Mouse (Mus musculus) forebrain, embryonic 14.5 days (tissue): ENCODE data around the gene Il1rapl1. TPM values are rescaled to one million over a fixed set of nuclear protein-coding genes. Genes with fewer than 3 reads are reported as not detected.

Experiments
- ATAC-seq: fragments of 200-750 bp; cut with Nextera tagmentation; 2 replicates; pipeline ENCODE4 v1.8.0; 2017; ENCODE audit warnings: mild to moderate bottlenecking, moderate library complexity
- DNase-seq: peaks from one replicate; pipeline ENCODE4 v3.0.0-alpha.2; 2015; ENCODE audit warnings: low spot score
- H3K27ac ChIP-seq: fragments of 300-500 bp; sonication (generic); 2 replicates; pipeline ENCODE4 v1.5.1; 2014; ENCODE audit warnings: low read depth, mild to moderate bottlenecking, control low read depth, low read length, moderate library complexity
- H3K27me3 ChIP-seq: fragments of 300-500 bp; sonication (generic); replicated peaks from 2 replicates; pipeline ENCODE4 v1.6.1; 2014; ENCODE audit warnings: low read length, control low read depth, mixed read lengths; ENCODE audit not compliant: control insufficient read depth, insufficient read depth
- H3K36me3 ChIP-seq: fragments of 300-500 bp; sonication (generic); 2 replicates; pipeline ENCODE4 v1.6.1; 2014; ENCODE audit warnings: low read length, control low read depth; ENCODE audit not compliant: control insufficient read depth, insufficient read depth
- H3K4me1 ChIP-seq: fragments of 300-500 bp; sonication (generic); 2 replicates; pipeline ENCODE4 v1.6.1; 2014; ENCODE audit warnings: antibody characterized with exemption, low read length, control low read depth; ENCODE audit not compliant: control insufficient read depth, insufficient read depth
- H3K4me2 ChIP-seq: fragments of 300-500 bp; sonication (generic); 2 replicates; pipeline ENCODE4 v1.6.1; 2014; ENCODE audit warnings: mild to moderate bottlenecking, control low read depth, low read length
- H3K4me3 ChIP-seq: fragments of 300-500 bp; sonication (generic); 2 replicates; pipeline ENCODE4 v1.5.1; 2014; ENCODE audit warnings: low read depth, low read length, control low read depth
- H3K9ac ChIP-seq: fragments of 300-500 bp; sonication (generic); 2 replicates; pipeline ENCODE4 v1.6.1; 2014; ENCODE audit warnings: mild to moderate bottlenecking, low read length, control low read depth, moderate library complexity
- H3K9me3 ChIP-seq: fragments of 300-500 bp; sonication (generic); replicated peaks from 2 replicates; pipeline ENCODE4 v1.6.1; 2016; ENCODE audit warnings: low read length, control low read depth, mixed read lengths; ENCODE audit not compliant: control insufficient read depth
- WGBS: fragments of 180-500 bp; shearing (Covaris S2); extraction: QIAGEN DNeasy Blood & Tissue Kit; methylation state at CpG from one replicate; pipeline ENCODE4 v1.1.7; 2014; 5-methylcytosine and 5-hydroxymethylcytosine counted together
- polyA plus RNA-seq: library from polyadenylated mRNA; unstranded; fragments of >200 nt; fragmentation: Nextera tagmentation; extraction: Ambion mirVana; gene quantifications from 2 replicates; pipeline ENCODE4 v1.2.1, GENCODE M21; 2014

Gene Il1rapl1
- polyA plus RNA-seq, 1 experiment from 2014 or later: 0.95 TPM

- DNase-seq (no peak), ATAC-seq (no peak)
- Histone ChIP-seq H3K9ac (no peak overlapping the region), H3K4me1 (no peaks in the 10 kb centered on the region), H3K27ac (no peak overlapping the region), H3K27me3 (no peaks in the 10 kb centered on the region), H3K4me2 (no peak overlapping the region), H3K36me3 (no peaks in the 10 kb centered on the region), H3K4me3 (no peak overlapping the region), H3K9me3 (no peaks in the 10 kb centered on the region)
Observed at GRCm38 (mm10) chrX:88093936-88094569, 21.4 kb downstream of the Il1rapl1 start.

- no peak overlapping the region for H3K27ac ChIP-seq
- H3K9me3 ChIP-seq: no peaks in the 10 kb centered on the region
- H3K4me1 ChIP-seq: no peaks in the 10 kb centered on the region
- H3K36me3 ChIP-seq: no peaks in the 10 kb centered on the region
- DNase-seq: no peak
- no peak overlapping the region for H3K4me2 ChIP-seq
- ATAC-seq: no peak
- WGBS: 63% methylated on average over 2 of the region's 2 CpGs
- no peak overlapping the region for H3K9ac ChIP-seq
- H3K27me3 ChIP-seq: no peaks in the 10 kb centered on the region
- no peak overlapping the region for H3K4me3 ChIP-seq
Observed at GRCm38 (mm10) chrX:88089873-88090272, 25.6 kb downstream of the Il1rapl1 start.

- H3K9ac ChIP-seq: no peak overlapping the region
- H3K9me3 ChIP-seq: no peaks in the 10 kb centered on the region
- WGBS: 38% methylated on average over 7 of the region's 7 CpGs
- H3K4me3 ChIP-seq: no peak overlapping the region
- peak; percentile 24 for DNase-seq
- H3K36me3 ChIP-seq: no peaks in the 10 kb centered on the region
- no peak overlapping the region for H3K4me2 ChIP-seq
- no peaks in the 10 kb centered on the region for H3K27me3 ChIP-seq
- H3K27ac ChIP-seq: no peak overlapping the region
- peak; percentile 37; the same call in 1 of the 2 replicates for ATAC-seq
- no peaks in the 10 kb centered on the region for H3K4me1 ChIP-seq
Observed at GRCm38 (mm10) chrX:88072741-88073419, 42.6 kb downstream of the Il1rapl1 start.

GRCm38 (mm10) chrX:88070368-88070767 lies 45.1 kb downstream of the Il1rapl1 start:
- DNase-seq (no peak), ATAC-seq (no peak)
- H3K9ac ChIP-seq: no peak overlapping the region
- H3K27ac ChIP-seq: no peak overlapping the region
- H3K4me2 ChIP-seq: no peak overlapping the region
- no peaks in the 10 kb centered on the region for H3K9me3 ChIP-seq
- no peaks in the 10 kb centered on the region for H3K4me1 ChIP-seq
- no peak overlapping the region for H3K4me3 ChIP-seq
- H3K27me3 ChIP-seq: no peaks in the 10 kb centered on the region
- WGBS: 74% methylated on average over 3 of the region's 3 CpGs
- no peaks in the 10 kb centered on the region for H3K36me3 ChIP-seq

GRCm38 (mm10) chrX:88043556-88043955 lies 71.9 kb downstream of the Il1rapl1 start:
- H3K4me3 ChIP-seq: no peak overlapping the region
- no peaks in the 10 kb centered on the region for H3K27me3 ChIP-seq
- no peaks in the 10 kb centered on the region for H3K36me3 ChIP-seq
- H3K9me3 ChIP-seq: no peaks in the 10 kb centered on the region
- H3K4me2 ChIP-seq: no peak overlapping the region
- no peak for ATAC-seq
- H3K27ac ChIP-seq: no peak overlapping the region
- WGBS: 94% methylated on average over 1 of the region's 1 CpGs
- H3K9ac ChIP-seq: no peak overlapping the region
- H3K4me1 ChIP-seq: no peaks in the 10 kb centered on the region
- DNase-seq: no peak

- H3K27ac ChIP-seq: no peak overlapping the region
- no peaks in the 10 kb centered on the region for H3K9me3 ChIP-seq
- H3K4me1 ChIP-seq: no peaks in the 10 kb centered on the region
- ATAC-seq: no peak
- no peak overlapping the region for H3K4me2 ChIP-seq
- H3K9ac ChIP-seq: no peak overlapping the region
- DNase-seq: no peak
- no peak overlapping the region for H3K4me3 ChIP-seq
- 63% methylated on average over 1 of the region's 1 CpGs for WGBS
- H3K27me3 ChIP-seq: no peaks in the 10 kb centered on the region
- no peaks in the 10 kb centered on the region for H3K36me3 ChIP-seq
Observed at GRCm38 (mm10) chrX:88038984-88039383, 76.5 kb downstream of the Il1rapl1 start.

- ATAC-seq: no peak
- H3K27me3 ChIP-seq: no peaks in the 10 kb centered on the region
- H3K9me3 ChIP-seq: no peaks in the 10 kb centered on the region
- no peak for DNase-seq
- 73% methylated on average over 1 of the region's 1 CpGs for WGBS
- no peak overlapping the region for H3K9ac ChIP-seq
- no peaks in the 10 kb centered on the region for H3K4me1 ChIP-seq
- no peak overlapping the region for H3K27ac ChIP-seq
- H3K4me3 ChIP-seq: no peak overlapping the region
- no peak overlapping the region for H3K4me2 ChIP-seq
- H3K36me3 ChIP-seq: no peaks in the 10 kb centered on the region
Observed at GRCm38 (mm10) chrX:87897172-87897571, 218.3 kb downstream of the Il1rapl1 start.

GRCm38 (mm10) chrX:87891916-87892315 lies 223.5 kb downstream of the Il1rapl1 start:
- no peaks in the 10 kb centered on the region for H3K4me1 ChIP-seq
- no peak for DNase-seq
- no peak for ATAC-seq
- H3K27me3 ChIP-seq: no peaks in the 10 kb centered on the region
- no peak overlapping the region for H3K4me2 ChIP-seq
- H3K4me3 ChIP-seq: no peak overlapping the region
- no peaks in the 10 kb centered on the region for H3K9me3 ChIP-seq
- H3K36me3 ChIP-seq: no peaks in the 10 kb centered on the region
- H3K9ac ChIP-seq: no peak overlapping the region
- H3K27ac ChIP-seq: no peak overlapping the region

GRCm38 (mm10) chrX:87854107-87854506 lies 261.3 kb downstream of the Il1rapl1 start:
- H3K4me1 ChIP-seq: no peaks in the 10 kb centered on the region
- ATAC-seq: peak; percentile 73; the same call in 1 of the 2 replicates
- H3K27ac ChIP-seq: no peak overlapping the region
- WGBS: 47% methylated on average over 2 of the region's 2 CpGs
- no peaks in the 10 kb centered on the region for H3K9me3 ChIP-seq
- no peak overlapping the region for H3K4me3 ChIP-seq
- no peak overlapping the region for H3K9ac ChIP-seq
- H3K27me3 ChIP-seq: no peaks in the 10 kb centered on the region
- no peaks in the 10 kb centered on the region for H3K36me3 ChIP-seq
- peak; percentile 75 for DNase-seq
- H3K4me2 ChIP-seq: no peak overlapping the region
